Mouse (Mus musculus) heart, postnatal 0 days (tissue): ENCODE measurements around the gene Arhgap9.

Experiments used
- CTCF ChIP-seq: IDR thresholded peaks from 2 replicates; pipeline ENCODE4 v1.5.1; 2016; ENCODE audit warnings: antibody characterized with exemption, control low read depth, low read depth
- EP300 ChIP-seq: IDR thresholded peaks from 2 replicates; pipeline ENCODE4 v1.6.1; 2016; ENCODE audit warnings: antibody characterized with exemption, low read depth

- TF ChIP-seq EP300 (no peak), CTCF (no peak)
These were observed 29.5 kb downstream of the Arhgap9 start for GRCm38 (mm10) chr10:127351285-127351595.
